Mouse (Mus musculus): ENCODE measurements at regions not wholly inside any gene's neighbourhood (a gene's known extent, or its start where the extent isn't known, plus 50 kb on each side); places are given as distances from the start of the nearest gene placed in this dataset.

DNA sequence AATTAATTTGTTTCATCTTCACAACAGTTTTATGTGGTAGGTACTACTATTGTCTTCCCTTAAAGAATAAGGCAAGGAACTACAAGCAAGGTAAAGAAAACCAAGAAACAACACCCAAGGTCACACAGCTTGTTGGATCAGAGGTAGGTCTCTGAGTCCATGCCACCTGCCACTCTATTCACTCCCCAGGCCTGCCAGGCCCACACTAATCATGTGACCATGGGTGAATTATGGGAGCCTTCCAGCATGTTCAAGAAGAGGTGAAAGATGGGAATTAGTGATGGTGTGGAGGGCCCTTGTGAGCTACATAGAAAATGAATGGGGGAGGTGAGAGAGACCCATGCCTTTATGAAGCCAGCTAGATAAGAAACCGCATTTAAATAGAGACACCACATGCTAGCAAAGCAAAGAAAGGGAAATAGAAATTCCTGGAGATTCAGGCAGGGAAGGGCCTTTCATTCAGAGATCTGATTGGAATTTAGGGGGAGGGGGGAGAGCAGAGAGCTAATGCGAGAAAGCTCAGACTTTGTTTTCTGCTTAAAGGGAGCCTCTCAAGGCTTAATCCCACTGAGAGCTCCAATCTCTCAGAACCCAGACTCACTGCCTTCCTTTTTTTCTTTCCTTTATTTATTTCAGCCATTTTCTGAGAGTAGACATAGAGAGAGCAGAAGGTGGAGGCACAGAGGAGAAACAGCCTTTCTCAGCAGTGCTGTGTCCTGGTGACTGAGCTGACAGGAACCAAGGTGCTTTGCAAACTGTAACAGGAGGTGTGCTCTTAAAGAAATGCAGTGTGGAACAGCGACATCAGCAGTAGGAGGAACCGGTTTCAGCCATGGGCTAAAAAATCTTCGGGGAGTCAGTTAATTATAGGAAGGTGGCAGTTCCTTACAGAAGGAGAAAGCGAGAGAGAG lies 160.0 kb downstream of the Spata19 start:
- no peak for DNase-seq (ENCODE audit: low spot score)

DNA sequence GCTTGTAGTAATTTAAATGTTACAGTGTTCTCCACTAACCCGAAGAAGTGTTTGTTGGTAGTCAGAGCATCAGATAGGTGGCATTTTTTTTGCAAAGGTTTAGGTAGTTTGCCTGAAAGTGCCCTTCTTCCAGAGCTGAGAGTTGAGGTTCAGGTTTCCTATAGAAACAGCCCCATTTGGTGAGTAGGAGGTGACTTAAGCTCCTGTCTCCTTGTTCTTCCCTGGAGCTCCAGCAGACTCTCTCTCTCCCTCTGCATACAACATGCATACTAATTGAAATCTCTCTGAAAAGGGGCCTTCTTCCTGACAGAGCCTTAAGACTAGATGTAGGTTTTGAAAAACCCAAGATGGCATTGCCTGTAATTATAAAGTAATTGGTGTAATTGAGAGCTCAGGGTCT lies 161.3 kb downstream of the Spata19 start:
- no peak for DNase-seq (ENCODE audit: low spot score)

DNA sequence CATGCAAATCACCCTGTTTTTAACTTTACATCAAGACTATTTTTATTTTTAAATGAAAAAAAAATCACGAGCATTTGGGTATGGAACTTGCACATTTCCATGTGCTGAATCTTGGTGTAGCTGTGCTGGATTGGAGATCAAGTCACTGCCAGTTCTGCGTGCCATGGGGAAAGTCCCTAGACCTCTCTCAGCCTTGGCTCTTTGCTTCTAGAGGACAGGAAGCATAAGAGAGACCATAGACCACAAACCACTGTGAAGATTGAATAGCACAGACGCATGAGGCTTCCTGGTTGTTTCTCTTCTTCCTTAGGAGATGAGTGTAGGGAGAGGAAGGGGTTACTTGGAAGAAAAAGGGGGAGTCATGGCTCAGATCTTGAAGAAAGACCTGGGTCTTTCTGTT lies 161.7 kb downstream of the Spata19 start:
- DNase-seq (ENCODE audit: low spot score), result no peak

DNA sequence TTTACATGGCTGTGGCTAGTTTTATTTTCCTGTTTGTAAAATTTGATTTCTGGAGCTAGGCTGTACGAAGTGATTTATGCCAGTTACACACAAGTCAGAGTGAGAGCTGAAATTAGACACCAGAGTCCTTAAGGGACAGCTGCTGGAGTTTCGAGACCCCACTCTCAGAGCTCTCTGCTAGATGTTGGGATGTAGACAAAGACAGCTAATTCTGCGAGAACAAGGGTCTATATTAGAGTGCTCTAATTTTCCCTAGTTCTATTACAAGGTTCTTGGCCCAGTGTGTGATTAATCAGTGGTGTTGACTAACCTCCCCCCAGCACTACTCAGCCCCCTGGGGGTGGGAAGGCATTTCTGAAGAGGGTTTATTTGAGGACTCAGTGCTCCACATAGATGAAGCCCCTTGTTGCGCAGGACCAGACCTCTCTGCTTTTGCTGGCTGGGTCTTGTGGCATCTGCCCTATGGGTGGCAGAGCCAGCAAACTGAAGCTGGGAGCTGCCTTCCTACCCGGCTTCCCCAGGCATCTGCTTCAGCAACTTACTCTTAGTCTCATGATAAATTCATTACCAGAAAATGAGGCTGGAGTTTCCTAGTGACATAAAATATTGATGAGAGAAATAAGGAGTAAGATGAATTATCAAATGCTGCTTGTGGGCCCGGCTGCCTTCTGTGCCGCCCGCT lies 171.9 kb downstream of the Spata19 start:
- DNase-seq (ENCODE audit: low spot score), result no peak

DNA sequence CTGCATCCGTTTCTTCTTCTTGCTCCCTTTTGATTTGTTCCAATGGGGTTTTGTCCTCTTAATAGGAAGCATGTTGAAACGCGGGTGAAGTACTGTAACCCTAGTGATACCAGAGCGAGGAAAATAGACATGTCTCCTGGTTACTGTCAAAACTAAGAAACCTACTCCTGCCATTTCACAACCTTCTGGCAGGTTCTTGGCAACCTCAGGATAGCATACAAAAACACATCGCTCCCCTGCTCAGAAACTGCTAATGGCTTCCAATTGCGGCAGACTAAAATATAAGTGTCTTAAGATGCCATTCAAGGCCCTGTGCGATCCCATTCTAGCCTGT lies 172.4 kb downstream of the Spata19 start:
- no peak for DNase-seq (ENCODE audit: low spot score)

DNA sequence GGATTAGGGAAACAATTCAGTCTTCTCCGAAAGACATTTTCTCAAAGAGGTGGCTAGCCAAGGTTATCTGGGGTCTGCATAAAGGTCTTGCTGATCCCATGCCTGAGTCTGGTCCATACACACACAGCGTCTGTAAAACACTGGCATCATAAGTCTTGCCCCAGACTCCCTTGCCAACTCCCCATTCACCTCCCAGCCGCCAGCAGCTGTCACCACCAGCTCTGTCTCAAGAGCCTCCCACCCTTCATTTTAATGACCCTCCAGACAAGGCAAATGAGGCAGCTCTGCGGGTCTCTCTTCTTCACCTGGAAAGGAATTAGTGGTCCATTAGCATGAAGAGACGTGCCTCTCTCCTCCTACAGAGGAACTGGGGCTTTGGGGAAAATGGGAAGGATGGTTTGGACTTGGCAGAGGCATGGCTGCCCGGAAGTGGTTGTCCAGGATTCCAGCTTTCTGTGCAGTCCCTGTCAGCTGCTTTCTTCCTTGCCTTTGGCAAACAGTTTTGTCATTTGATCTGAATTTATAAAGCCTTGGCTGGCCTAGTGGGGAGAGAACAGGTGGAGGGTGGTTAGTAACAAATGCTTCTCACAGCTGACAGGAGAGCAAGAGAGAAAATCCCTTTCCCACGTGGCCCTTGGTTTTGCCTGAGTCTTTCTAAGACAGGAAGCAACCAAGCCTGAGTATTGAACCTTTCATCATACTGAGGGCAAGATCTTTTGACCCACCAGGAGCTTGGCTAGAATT lies 173.3 kb upstream of the Opcml start:
- DNase-seq (ENCODE audit: low spot score), result no peak

DNA sequence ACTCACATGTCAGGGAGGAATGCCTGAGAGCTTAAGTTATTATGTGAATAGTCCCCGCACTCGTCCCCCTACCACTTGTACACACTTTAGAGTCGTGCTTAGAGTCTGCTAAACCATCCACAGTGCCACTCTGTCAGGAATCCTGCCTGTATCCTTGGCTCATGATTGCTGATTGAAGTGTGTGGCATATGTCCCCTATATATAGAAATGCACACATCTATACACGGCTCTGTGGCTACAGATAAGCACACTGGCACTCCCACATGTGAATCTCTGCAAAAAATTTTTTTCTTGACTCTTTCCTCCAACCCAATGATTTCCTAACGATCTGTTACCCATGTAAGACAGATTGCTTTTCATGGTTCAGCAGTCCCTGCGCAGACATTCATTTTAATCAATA lies 155.7 kb upstream of the Opcml start:
- DNase-seq (ENCODE audit: low spot score), result no peak

DNA sequence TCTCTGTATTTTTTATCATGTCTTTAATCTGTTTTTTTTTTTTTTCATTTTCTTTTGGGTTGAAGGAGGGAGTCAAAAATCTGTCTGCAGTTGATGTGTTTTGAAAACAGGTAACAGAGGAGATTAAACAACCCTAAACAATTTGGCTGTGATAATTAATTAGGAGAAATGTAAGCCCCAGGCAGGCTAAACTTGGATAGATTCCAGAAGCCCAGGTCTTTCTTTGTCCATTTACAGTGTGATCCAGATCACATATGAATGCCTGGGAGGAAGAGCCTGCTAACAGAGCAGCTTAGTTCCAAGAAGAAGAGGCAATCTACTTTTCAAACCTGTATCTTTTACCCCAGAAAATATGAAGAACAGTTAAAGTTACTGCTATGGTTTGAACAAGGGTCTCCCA lies 150.0 kb upstream of the Opcml start:
- DNase-seq (ENCODE audit: low spot score), result no peak

DNA sequence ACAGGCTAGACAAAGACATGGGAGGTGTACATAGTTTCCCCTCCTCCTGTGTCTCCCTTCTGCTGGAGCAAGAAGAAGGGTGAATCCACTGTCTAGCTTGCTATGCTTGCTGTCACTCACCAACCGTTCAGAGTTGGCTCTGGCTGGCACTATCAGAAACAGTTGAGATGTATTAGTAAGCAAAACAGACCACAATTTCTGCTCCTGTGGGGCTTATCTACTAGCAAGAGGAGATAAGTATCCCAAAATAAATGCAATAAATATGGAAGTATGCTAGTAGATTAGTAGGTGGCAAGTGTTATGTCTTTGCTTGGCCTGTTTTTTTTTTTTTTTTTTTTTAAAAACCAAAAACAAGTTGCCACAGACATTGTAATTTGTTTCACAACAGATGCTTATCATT lies 147.3 kb upstream of the Opcml start:
- no peak for DNase-seq (ENCODE audit: low spot score)

DNA sequence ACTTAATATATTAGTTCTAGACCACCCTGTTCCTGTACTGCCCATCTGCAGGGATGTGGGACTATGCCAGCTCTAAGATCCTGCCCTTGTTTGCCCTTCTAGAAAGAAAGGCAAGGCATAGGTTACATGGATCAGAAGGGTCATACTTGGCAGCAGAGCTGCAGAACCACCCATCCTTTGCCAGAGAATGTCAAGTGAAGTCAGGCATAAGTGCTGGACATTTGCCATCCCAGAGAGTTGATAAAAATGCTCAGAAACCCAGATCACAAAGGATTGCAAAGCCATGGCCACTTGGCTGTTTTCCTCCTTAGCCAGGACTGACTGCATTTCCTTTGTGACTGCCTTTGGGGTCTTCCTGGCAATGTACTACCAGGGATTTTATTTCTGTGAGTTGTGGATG lies 146.7 kb upstream of the Opcml start:
- no peak for DNase-seq (ENCODE audit: low spot score)

DNA sequence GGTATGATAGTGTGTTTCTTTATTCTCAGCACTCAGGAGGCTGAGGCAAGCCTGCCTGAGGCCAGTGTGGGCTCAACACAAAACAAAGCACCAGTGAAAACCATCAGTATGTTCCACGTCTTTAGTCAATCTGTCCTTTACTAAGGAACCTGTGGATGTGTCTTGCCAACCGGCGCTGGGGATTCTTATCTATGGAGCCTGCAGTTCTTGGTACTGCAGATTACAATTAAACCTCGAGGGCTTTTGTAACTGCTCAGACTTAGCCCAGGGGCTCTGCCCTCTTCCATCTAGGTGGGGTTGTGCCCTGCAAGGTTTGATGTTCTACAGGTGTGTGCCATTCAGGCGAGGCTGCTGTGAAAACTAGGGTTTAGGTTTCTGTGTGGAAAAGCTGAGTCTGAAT lies 145.1 kb upstream of the Opcml start:
- no peak for DNase-seq (ENCODE audit: low spot score)

DNA sequence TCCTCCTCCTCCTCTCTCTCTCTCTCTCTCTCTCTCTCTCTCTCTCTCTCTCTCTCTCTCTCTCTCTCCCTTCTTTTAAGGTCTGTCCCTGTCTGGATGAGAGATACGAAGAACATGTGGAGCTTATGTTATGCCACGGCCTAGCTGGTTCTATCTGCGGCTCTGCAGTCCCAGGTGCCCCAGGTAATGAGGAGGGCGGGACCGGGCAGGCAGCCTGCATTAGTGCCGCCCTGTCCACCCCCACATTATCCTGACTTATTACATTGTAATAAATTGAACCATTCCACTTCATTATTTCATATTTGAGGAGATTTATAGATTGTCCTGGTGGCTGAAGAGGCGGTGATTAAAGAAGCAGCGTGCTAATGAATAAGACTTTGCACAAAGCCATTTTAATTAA lies 144.5 kb upstream of the Opcml start:
- no peak for DNase-seq (ENCODE audit: low spot score)

DNA sequence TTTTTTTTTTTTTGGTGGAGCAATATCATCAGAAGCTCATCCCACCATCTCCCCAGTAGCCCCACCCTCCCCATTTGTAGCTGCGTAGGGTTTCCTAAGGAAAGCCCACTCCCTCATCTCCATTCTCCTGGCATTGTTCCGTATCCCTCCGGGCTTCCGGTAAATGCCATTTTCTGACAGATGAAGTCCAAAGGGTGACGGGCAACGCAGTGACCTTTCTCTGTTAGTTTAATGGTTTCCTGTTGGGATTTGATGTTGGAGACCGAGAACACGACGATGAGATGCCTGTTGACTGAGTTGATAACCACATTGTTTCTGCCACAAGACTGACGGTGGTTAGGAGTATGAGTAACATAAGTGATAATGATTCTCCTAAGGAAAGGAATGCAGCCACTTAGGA lies 143.6 kb upstream of the Opcml start:
- DNase-seq (ENCODE audit: low spot score), result no peak

DNA sequence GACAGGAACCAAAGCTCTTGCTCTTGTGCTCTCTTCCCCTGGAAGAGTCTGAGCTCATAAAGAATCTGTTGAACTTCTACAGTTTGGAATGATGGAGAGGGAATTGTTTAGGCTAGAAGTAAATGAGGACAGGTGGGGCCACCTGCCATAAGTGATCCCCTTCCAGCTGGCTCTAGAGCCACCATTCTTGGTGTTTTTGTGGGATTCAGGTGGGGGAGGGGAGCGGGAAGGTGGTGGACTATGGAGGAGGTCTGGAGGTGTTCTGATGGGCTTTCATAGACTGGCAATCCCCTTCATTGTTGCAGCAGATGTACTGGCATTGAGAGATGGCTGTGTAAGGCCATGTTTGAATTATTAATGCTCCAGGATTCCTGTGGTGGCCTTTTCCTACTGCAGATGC lies 132.6 kb upstream of the Opcml start:
- no peak for DNase-seq (ENCODE audit: low spot score)

DNA sequence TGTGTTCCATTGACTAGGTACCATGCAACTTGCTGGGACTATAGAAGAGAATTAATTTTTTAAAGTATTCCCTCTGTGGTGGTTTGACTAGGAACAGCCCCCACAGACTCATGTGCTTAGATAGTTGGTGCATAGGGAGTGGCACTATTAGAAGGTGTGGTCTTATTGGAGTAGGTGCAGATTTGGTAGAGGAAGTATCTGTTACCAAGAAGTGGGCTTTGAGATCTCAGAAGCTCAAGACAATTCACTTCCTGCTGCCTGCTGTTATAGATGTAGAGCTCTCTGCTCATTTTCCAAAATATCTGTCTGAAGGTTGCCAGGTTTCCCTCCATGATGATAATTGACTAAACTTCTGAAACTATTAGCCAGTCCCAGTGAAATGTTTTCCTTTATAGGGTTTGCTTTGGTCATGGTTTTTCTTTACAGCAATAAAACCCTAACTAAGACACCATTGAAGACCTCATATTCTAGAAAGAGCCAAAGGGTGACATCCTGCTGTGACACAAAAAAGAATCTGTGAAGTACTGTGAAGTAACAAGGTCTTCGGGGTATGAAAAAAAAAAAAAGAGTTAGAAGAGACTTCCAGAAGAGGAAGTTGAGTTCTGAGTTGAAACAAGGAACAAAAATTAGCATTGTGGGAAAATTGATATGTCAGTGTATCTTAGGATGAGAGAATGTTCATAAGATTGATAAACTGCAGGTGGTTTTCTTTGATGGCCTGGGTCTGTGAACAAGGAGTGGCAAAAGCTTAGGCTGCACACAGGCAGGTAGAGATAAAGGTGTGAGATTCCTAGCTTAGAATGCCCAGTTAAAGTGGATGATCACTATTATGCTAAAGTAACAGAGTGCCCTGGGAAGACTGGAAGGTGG lies 128.9 kb upstream of the Opcml start:
- no peak for DNase-seq (ENCODE audit: low spot score)

DNA sequence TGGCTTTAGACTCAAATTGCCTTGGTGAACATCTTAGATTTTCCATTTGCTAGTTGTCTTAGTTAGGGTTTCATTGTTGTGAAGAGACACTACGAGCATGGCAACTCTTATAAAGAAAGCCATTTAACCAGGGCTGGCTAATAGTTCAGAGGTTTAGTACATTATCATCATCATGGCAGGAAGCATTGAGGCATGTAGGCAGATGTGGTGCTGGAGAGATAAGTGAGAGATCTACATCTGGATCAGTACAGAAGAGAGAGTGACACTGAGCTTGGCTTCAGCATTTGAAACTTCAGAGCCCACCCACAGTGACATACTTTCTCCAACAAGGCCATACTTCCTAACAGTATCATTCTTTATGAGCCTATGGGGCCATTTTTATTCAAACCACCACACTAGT lies 127.3 kb upstream of the Opcml start:
- DNase-seq (ENCODE audit: low spot score), result no peak

DNA sequence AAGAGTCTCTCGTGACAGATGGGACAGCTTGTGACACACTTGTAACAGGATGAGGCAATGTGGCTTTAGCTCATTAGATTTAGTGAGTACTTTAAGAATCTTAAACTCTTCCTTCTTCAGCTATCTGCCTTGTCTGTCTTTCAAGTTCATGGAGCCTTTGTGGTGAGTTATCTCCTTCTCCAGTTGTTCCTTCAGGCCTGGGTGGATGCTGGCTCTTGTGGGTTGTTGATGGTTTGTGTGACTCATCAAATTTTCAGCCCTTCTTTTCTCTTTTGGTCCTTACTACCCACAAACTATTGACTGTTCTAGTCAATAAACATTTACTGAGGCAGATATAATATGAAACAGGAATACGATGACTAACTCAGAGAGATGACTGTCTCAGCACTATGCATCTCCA lies 124.9 kb upstream of the Opcml start:
- DNase-seq (ENCODE audit: low spot score), result no peak

DNA sequence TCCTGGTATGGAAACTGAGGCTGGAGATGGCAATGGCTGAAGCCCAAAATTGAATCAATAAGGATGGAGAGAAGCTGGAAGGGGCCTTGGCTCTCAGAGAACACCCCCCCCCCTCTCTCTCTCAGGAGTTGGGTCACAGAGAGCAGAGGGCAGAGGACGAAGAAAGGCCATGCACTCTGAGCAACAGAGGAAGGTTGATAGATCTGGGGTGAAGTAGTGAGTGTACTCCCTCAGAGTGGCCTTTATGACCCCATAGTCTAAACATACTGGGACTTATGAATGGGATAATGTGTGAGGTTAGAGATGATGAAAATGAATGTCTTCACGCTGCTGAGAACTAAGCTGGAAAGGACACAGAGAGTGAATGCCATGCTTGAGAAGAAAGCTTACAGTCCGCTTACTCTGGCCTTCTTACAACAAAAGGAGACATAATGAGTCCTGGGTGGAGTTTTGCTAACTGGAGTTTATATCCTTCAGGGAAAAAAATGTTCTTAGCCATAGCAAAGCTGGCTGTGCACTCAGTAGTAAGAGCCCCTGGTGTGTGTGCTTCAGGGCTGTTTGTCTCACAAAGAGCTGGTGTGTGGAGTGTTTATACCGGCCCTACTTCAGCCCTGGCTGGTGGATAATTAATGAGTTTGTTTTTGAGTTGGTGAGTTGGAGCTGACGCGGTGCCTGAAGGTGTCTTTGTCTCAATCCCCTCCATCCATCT lies 120.4 kb upstream of the Opcml start:
- DNase-seq (ENCODE audit: low spot score), result no peak

DNA sequence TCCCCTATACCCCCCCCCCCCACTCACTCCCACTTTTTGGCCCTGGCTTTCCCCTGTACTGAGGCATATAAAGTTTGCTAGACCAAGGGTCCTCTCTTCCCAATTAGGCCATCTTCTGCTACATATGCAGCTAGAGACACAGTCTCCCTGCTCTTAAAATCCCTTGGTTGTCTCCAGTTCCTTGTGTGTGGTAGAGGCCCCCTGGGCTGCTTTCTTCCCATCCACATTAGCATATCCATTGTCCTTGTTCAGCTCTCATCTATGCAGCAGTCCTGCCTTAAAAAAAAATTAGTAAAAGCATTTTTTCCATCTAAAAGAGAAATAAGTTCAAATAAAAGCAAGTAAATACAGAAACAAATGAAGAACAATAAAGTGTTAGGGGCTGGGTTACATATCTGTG lies 105.2 kb upstream of the Opcml start:
- DNase-seq (ENCODE audit: low spot score), result no peak

DNA sequence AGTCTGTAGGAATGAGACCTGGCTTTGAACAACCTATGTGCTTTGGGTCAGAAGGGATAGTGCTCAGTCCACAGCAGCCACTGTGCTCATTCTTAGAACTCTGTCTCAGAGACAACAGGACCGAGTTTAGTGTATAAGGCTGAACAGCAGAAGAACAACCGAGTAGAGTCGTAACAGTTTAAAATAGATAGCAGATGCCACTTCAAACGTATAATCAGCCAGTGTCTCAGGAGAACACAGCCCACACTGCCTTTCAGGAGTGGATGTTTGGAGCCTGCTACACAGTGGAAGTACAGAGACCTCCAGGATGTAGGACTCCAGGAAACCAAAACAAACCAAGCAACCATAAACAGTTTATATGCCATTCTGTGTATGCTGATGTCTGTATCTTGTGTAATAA lies 99.0 kb upstream of the Opcml start:
- no peak for DNase-seq (ENCODE audit: low spot score)

DNA sequence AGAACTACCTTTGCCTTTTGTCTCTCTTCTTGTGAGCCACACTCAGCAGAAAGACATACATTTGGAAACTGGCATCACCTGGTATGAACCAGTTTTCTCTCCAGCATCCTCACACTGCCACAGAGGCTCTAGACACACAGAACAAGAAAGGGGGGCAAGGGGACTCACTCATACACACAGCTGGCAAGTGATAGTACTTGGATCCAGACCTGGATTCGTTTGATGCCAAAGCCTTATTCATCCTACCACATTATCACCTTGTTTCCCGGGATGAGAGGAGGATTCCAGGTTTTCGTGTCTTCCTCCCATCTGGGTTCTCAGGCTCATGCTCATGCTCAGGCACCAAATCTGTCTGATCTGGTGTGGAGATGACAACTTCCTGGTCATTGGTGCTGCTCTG lies 97.8 kb upstream of the Opcml start:
- no peak for DNase-seq (ENCODE audit: low spot score)

All from lung, postnatal 25 days (tissue).